Mouse (Mus musculus) cerebellum, adult 8-10 months (tissue): Measurements from ENCODE around the gene Ssxb10.
"Not testable (repeated sequence)": the region's sequence is repeated elsewhere in the genome, so short reads cannot be mapped to it uniquely, and the experiment has no call there.

Experiments
- DNase-seq: peaks from one replicate; pipeline ENCODE4 v3.0.0; 2022

Gene Ssxb10

GRCm38 (mm10) chrX:8327124-8327523, at the start of gene Ssxb10:
TSS of gene Ssxb10 (plus strand) at chrX:8327424.
- no peak for DNase-seq

GRCm38 (mm10) chrX:8288621-8289020, 38.6 kb upstream of the Ssxb10 start:
- DNase-seq: no peak

- DNase-seq: no peak
Measured at GRCm38 (mm10) chrX:8309302-8309701, 17.9 kb upstream of the Ssxb10 start.

- DNase-seq: peak; percentile 3
Measured at GRCm38 (mm10) chrX:8314905-8315304, 12.3 kb upstream of the Ssxb10 start.

GRCm38 (mm10) chrX:8366678-8367077, 39.5 kb downstream of the Ssxb10 start, which contains the start of gene Ssxb9:
TSS of gene Ssxb9 (plus strand) at chrX:8366978.
- not testable (repeated sequence) for DNase-seq
